ENCODE assay signal across 29 mouse cellular contexts in genomic region chr1:138291463-138291862, GRCm38 (mm10). TPM values are rescaled to one million over a fixed set of nuclear protein-coding genes. Genes with fewer than 3 reads are reported as not detected.
"Had no signal": no experiment of that assay in that cellular context is flagged by ENCODE, and none has a peak within 500 bp of the region (broad histone marks: within the 10 kb centered on the region; RNA-seq: fewer than 3 reads in every experiment).

No protein-coding gene starts in this region.

- ATAC-seq: liver, postnatal 0 days; lung, postnatal 0 days; midbrain, embryonic 13.5 days; midbrain, embryonic 16.5 days had no signal

- H3K36me3 ChIP-seq: kidney, embryonic 15.5 days; limb, embryonic 12.5 days; limb, embryonic 15.5 days; midbrain, embryonic 10.5 days; midbrain, embryonic 13.5 days; neural tube, embryonic 12.5 days; neural tube, embryonic 15.5 days; stomach, embryonic 15.5 days had no signal

- H3K27me3 ChIP-seq: kidney, embryonic 15.5 days; limb, embryonic 12.5 days; limb, embryonic 15.5 days; megakaryocyte, embryonic 14.5 days; midbrain, embryonic 13.5 days; neural tube, embryonic 12.5 days; neural tube, embryonic 15.5 days; stomach, embryonic 15.5 days had no signal

- DNase-seq: kidney, adult 8-10 months; kidney, postnatal 10 days; kidney, postnatal 36 days; layer of hippocampus, postnatal 36 days; left cerebral cortex, postnatal 4 days; liver, postnatal 0 days; lung, embryonic 14.5 days; right cerebral cortex, adult 18-20 months; right cerebral cortex, postnatal 14 days; right cerebral cortex, postnatal 4 days; thymus, postnatal 25 days had no signal

RNA-seq across cellular contexts. Expression of gene Atp6v1g3, which starts 17.9 kb away (rescaled TPM):
- total RNA-seq: layer of hippocampus, adult 8-10 months; layer of hippocampus, postnatal 10 days; layer of hippocampus, postnatal 36 days; left cerebral cortex, adult 2 months; left cerebral cortex, postnatal 10 days; left cerebral cortex, postnatal 4 days had no signal
- polyA plus RNA-seq: liver, embryonic 11.5 days; liver, embryonic 14.5 days; liver, postnatal 0 days; lung, embryonic 14.5 days; macrophage; midbrain, embryonic 10.5 days; midbrain, embryonic 13.5 days; midbrain, embryonic 16.5 days; neural tube, embryonic 12.5 days; neural tube, embryonic 15.5 days; stomach, embryonic 15.5 days had no signal
